Mouse (Mus musculus): ENCODE results near the gene Gch1.

- TF ChIP-seq CTCF (IDR thresholded peaks at IDR 0.05; ENCODE audit: borderline replicate concordance, control insufficient read depth, extremely low read depth, insufficient read depth, low read length, poor library complexity) (no peak), POLR2A (IDR thresholded peaks at IDR 0.05; ENCODE audit: control insufficient read depth, extremely low read depth, insufficient read depth, low read length, poor library complexity) (no peak)
Observed at GRCm38 (mm10) chr14:47154303-47154702, 34.9 kb downstream of the Gch1 start.

Measured in thymus, adult 2 months (tissue).